Mouse (Mus musculus) heart, postnatal 0 days (tissue): ENCODE data around the gene Ptges3l. TPM values are rescaled to one million over a fixed set of nuclear protein-coding genes. Genes with fewer than 3 reads are reported as not detected.
"Not testable (repeated sequence)": the region's sequence is repeated elsewhere in the genome, so short reads cannot be mapped to it uniquely, and the experiment has no call there.

Experiments
- ATAC-seq: fragments of 200-750 bp; cut with Nextera tagmentation; 2 replicates; pipeline ENCODE4 v1.8.0; 2017; ENCODE audit warnings: low read depth, moderate number of reproducible peaks, moderate library complexity; ENCODE audit not compliant: insufficient read depth
- DNase-seq: peaks from one replicate; pipeline ENCODE4 v3.0.0-alpha.2; 2016; ENCODE audit warnings: low spot score
- H3K27ac ChIP-seq: fragments of 300-500 bp; sonication (generic); 2 replicates; pipeline ENCODE4 v1.5.1; 2014; ENCODE audit warnings: low read depth, mild to moderate bottlenecking
- H3K27me3 ChIP-seq: fragments of 300-500 bp; sonication (generic); 2 replicates; pipeline ENCODE4 v1.6.1; 2014; ENCODE audit warnings: low read length, mixed read lengths; ENCODE audit not compliant: control insufficient read depth, insufficient read depth
- H3K36me3 ChIP-seq: fragments of 300-500 bp; sonication (generic); replicated peaks from 2 replicates; pipeline ENCODE4 v1.6.1; 2014; ENCODE audit warnings: low read length, mixed read lengths; ENCODE audit not compliant: control insufficient read depth, insufficient read depth
- H3K4me1 ChIP-seq: fragments of 300-500 bp; sonication (generic); 2 replicates; pipeline ENCODE4 v1.6.1; 2014; ENCODE audit warnings: antibody characterized with exemption; ENCODE audit not compliant: control insufficient read depth, insufficient read depth
- H3K4me2 ChIP-seq: fragments of 300-500 bp; sonication (generic); 2 replicates; pipeline ENCODE4 v1.6.1; 2014; ENCODE audit warnings: low read depth, mild to moderate bottlenecking, low read length, moderate library complexity
- H3K4me3 ChIP-seq: fragments of 300-500 bp; sonication (generic); 2 replicates; pipeline ENCODE4 v1.5.1; 2014; ENCODE audit warnings: low read depth, low read length
- H3K9ac ChIP-seq: fragments of 300-500 bp; sonication (generic); replicated peaks from 2 replicates; pipeline ENCODE4 v1.6.1; 2014; ENCODE audit warnings: low read depth, low read length, mixed read lengths
- H3K9me3 ChIP-seq: fragments of 300-500 bp; sonication (generic); replicated peaks from 2 replicates; pipeline ENCODE4 v1.6.1; 2016; ENCODE audit warnings: low read length; ENCODE audit not compliant: control insufficient read depth
- CTCF ChIP-seq: IDR thresholded peaks from 2 replicates; pipeline ENCODE4 v1.5.1; 2016; ENCODE audit warnings: antibody characterized with exemption, control low read depth, low read depth
- EP300 ChIP-seq: IDR thresholded peaks from 2 replicates; pipeline ENCODE4 v1.6.1; 2016; ENCODE audit warnings: antibody characterized with exemption, low read depth
- WGBS: fragments of 180-500 bp; shearing (Covaris S2); extraction: QIAGEN DNeasy Blood & Tissue Kit; methylation state at CpG from one replicate; pipeline ENCODE4 v1.1.7; 2014; 5-methylcytosine and 5-hydroxymethylcytosine counted together
- polyA plus RNA-seq: library from polyadenylated mRNA; unstranded; fragments of >200 nt; fragmentation: Nextera tagmentation; extraction: Ambion mirVana; gene quantifications from 2 replicates; pipeline ENCODE4 v1.2.1, GENCODE M21; 2015
- total RNA-seq: library from RNA; depleted of rRNA; stranded (reverse); fragments of >200 nt; gene quantifications from 2 replicates; pipeline ENCODE4 v1.2.3, GENCODE M21; 2014; ENCODE audit warnings: low replicate concordance

The Ptges3l gene
- total and polyA plus RNA-seq, 2 experiments from 2014 or later = 32.8 to 86.9 TPM

DNA sequence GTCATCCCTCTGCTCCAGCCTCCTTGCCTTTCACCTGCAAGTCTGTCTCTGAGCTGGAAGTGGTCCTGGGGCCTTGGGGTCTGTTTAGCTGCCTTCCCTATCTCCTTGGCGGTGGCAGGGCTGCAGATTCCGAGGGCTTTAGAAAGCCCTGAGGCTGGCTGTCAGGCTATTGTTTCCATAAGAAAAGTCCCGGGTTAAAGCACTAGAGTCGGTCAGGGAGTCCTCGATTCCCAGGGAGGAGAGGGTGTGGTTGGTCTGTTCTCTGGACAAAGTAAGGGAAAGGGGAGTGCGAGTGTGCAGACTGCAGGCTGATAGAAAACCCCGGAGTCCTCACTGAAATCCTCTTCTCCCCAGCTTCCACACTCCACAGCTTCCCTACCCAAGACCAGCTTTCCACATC, 45.1 kb upstream of the Ptges3l start:
- Histone ChIP-seq H3K36me3 (no peaks in the 10 kb centered on the region), H3K27me3 (no peaks in the 10 kb centered on the region), H3K9me3 (no peaks in the 10 kb centered on the region), H3K4me1 (0 out of 2 replicates have a peak, but pooled peaks cover 6% of the 10 kb centered on the region), H3K27ac (no peak overlapping the region), H3K4me3 (no peak overlapping the region), H3K4me2 (no peak overlapping the region), H3K9ac (no peak overlapping the region)
- WGBS = 34% methylated on average over 7 of the region's 7 CpGs
- ATAC-seq (no peak), DNase-seq (no peak)
- TF ChIP-seq CTCF = no peak
- no peak for TF ChIP-seq EP300

DNA sequence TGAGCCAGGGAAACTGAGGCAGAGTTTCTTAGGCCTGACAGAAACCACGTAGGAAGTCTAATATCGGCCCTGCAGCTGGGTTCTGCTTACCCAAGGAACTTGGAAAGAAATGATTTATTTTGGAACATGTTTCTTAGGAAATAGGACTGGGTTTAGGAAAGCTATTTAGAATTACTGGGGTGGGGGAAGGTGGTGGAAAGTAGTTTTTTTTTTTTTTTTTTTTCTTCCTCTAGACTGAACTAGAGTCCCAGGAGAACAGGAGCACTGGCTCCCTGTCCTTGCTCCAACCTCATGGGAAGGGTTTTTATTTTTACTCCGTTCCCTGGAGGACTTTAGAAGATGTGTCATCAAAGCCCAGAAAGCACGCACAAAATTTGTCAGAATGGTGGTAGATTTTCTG, 44.0 kb upstream of the Ptges3l start:
- Histone ChIP-seq H3K4me2 (peak overlapping the region; percentile 86; the same call in 1 of the 2 replicates), H3K36me3 (no peaks in the 10 kb centered on the region), H3K9ac (no peak overlapping the region), H3K27me3 (no peaks in the 10 kb centered on the region), H3K4me1 (0 out of 2 replicates have a peak, but pooled peaks cover 6% of the 10 kb centered on the region), H3K9me3 (no peaks in the 10 kb centered on the region), H3K27ac (no peak overlapping the region), H3K4me3 (no peak overlapping the region)
- TF ChIP-seq EP300 (no peak), CTCF (no peak)
- WGBS = 51% methylated on average over 4 of the region's 4 CpGs
- no peak for ATAC-seq
- no peak for DNase-seq

GRCm38 (mm10) chr11:101468731-101469130, 43.6 kb upstream of the Ptges3l start:
- H3K4me2 ChIP-seq = peak overlapping the region; percentile 86
- ATAC-seq = no peak

GRCm38 (mm10) chr11:101468263-101468688, 43.1 kb upstream of the Ptges3l start:
- Histone ChIP-seq H3K36me3 (no peaks in the 10 kb centered on the region), H3K4me3 (peak overlapping the region; percentile 65), H3K9me3 (no peaks in the 10 kb centered on the region), H3K27me3 (no peaks in the 10 kb centered on the region), H3K27ac (no peak overlapping the region), H3K4me1 (0 out of 2 replicates have a peak, but pooled peaks cover 6% of the 10 kb centered on the region), H3K9ac (peak overlapping the region; percentile 54), H3K4me2 (peak overlapping the region; percentile 86)
- ATAC-seq (no peak), DNase-seq (no peak)
- WGBS = 0% methylated on average over 24 of the region's 31 CpGs
- TF ChIP-seq CTCF (no peak), EP300 (no peak)

More at GRCm38 (mm10) chr11:101468731-101469130, 43.6 kb upstream of the Ptges3l start:
- no peak for TF ChIP-seq EP300
- no peak for TF ChIP-seq CTCF
- H3K27me3 ChIP-seq = no peaks in the 10 kb centered on the region
- H3K9me3 ChIP-seq = no peaks in the 10 kb centered on the region
- peak overlapping the region; percentile 54 for H3K9ac ChIP-seq
- H3K4me1 ChIP-seq = 0 out of 2 replicates have a peak, but pooled peaks cover 6% of the 10 kb centered on the region
- WGBS = 12% methylated on average over 13 of the region's 13 CpGs
- no peaks in the 10 kb centered on the region for H3K36me3 ChIP-seq
- peak overlapping the region; percentile 65 for H3K4me3 ChIP-seq
- DNase-seq = no peak
- no peak overlapping the region for H3K27ac ChIP-seq

- Histone ChIP-seq H3K4me3 (peak overlapping the region; percentile 65), H3K4me2 (peak overlapping the region; percentile 86), H3K4me1 (0 out of 2 replicates have a peak, but pooled peaks cover 6% of the 10 kb centered on the region), H3K36me3 (peaks cover 2% of the 10 kb centered on the region; the same call in 1 of the 2 replicates), H3K9ac (peak overlapping the region; percentile 54), H3K27me3 (no peaks in the 10 kb centered on the region), H3K27ac (no peak overlapping the region), H3K9me3 (no peaks in the 10 kb centered on the region)
- 2% methylated on average over 48 of the region's 54 CpGs for WGBS
- DNase-seq = peak; percentile 73
- ATAC-seq = peak; percentile 69
- TF ChIP-seq CTCF (peak; percentile 54), EP300 (no peak)
Measured at GRCm38 (mm10) chr11:101467477-101468262, 42.5 kb upstream of the Ptges3l start.

DNA sequence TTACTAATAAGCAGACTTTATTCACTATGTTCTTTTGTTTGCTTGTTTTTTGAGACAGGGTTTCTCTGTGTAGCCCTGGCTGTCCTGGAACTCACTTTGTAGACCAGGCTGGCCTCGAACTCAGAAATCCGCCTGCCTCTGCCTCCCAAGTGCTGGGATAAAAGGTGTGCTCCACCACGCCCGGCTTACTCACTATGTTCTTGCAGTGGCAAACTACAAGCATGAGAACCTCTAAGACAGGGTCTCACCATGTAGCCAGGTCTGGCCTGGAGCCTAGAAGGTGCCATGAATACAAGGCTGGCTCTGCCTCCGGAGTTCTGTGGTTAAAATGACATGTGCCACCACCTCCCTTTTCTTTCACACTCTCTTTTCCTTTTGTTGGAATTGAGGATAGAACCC, 41.4 kb upstream of the Ptges3l start:
- H3K4me3 ChIP-seq = peak overlapping the region; percentile 73
- H3K27me3 ChIP-seq, DNase-seq, ATAC-seq, H3K4me1 ChIP-seq, H3K9me3 ChIP-seq, H3K27ac ChIP-seq: not testable (repeated sequence)
- peak overlapping the region; percentile 89 for H3K4me2 ChIP-seq
- peaks cover 13% of the 10 kb centered on the region for H3K36me3 ChIP-seq
- WGBS = 49% methylated on average over 5 of the region's 5 CpGs
- peak overlapping the region; percentile 62; the same call in 1 of the 2 replicates for H3K9ac ChIP-seq
